Mouse (Mus musculus): ENCODE data around the gene 4833420G17Rik.

GRCm38 (mm10) chr13:119477789-119478188 is 15.2 kb downstream of the 4833420G17Rik start:
- no peak for TF ChIP-seq CTCF (IDR thresholded peaks at IDR 0.05; ENCODE audit: extremely low read depth, insufficient read length, insufficient replicate concordance, low read depth, low read length)
- no peak for TF ChIP-seq POLR2A (IDR thresholded peaks at IDR 0.05; ENCODE audit: low read depth, low read length)

Measured in small intestine, adult 2 months (tissue).